Mouse (Mus musculus) lung, postnatal 0 days (tissue): Measurements from ENCODE around the gene Bud31.

ENCODE experiments used
- CTCF ChIP-seq: IDR thresholded peaks from 2 replicates; pipeline ENCODE4 v1.5.1; 2016; ENCODE audit warnings: antibody characterized with exemption, mild to moderate bottlenecking
- EP300 ChIP-seq: IDR thresholded peaks from 2 replicates; pipeline ENCODE4 v1.6.1; 2016; ENCODE audit warnings: antibody characterized with exemption, mild to moderate bottlenecking, control low read depth

GRCm38 (mm10) chr5:145161361-145161760 is 21.2 kb downstream of the Bud31 start:
- TF ChIP-seq CTCF (no peak), EP300 (no peak)
